Comparison of ENCODE assay signal across 11 mouse cellular contexts in the genomic region with DNA sequence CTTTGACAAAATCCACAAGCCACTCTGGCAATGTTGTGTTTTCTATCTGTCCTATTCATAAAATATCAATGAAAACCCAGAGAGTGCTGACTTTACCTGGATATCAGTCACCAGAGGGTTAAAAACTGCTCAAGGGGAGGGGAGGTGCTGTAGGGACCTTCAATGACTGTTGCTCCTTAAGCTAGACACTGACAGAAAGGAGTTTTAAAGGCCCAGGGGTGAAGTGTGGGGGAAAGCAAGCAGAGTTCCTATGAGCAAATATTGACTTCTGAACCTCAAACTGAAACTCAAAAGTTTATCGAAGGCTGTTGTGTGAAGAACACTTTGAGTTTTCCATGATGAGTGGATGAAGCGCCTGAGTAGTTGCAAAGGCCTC. TPM values are rescaled to one million over a fixed set of nuclear protein-coding genes. Genes with fewer than 3 reads are reported as not detected.
DNase-seq lines count a peak whose midpoint lies in the region; ATAC-seq lines count a peak whose summit lies in the region.
"Had no signal": no experiment of that assay in that cellular context is flagged by ENCODE, and none has a peak within 500 bp of the region (broad histone marks: within the 10 kb centered on the region; RNA-seq: fewer than 3 reads in every experiment).

No protein-coding gene starts in this region.

- peak overlapping the region; percentile 37; the same call in 1 of the 2 replicates for H3K4me2 ChIP-seq in kidney, embryonic 15.5 days
- H3K4me2 ChIP-seq in intestine, embryonic 16.5 days (ENCODE audit: low read depth, low read length): no peak overlapping the region
- H3K4me2 ChIP-seq: neural tube, embryonic 12.5 days had no signal

- peak; percentile 30 for DNase-seq in embryo, embryonic 10.5 days (ENCODE audit: low spot score)
- no peak for DNase-seq in embryo, embryonic 11 days
- DNase-seq in kidney, adult 11 months: no peak
- DNase-seq in Muller cell, postnatal 12 days (ENCODE audit: inconsistent ontology term): no peak
- no peak for DNase-seq in layer of hippocampus, postnatal 25 days (ENCODE audit: extremely low spot score in 1 of 2, low spot score in 1 of 2)
- DNase-seq: kidney, adult 2 months had no signal

- H3K27me3 ChIP-seq in kidney, embryonic 15.5 days: no peaks in the 10 kb centered on the region
- no peaks in the 10 kb centered on the region for H3K27me3 ChIP-seq in intestine, embryonic 16.5 days (replicated peaks; ENCODE audit: control insufficient read depth, insufficient read depth, low read length)
- H3K27me3 ChIP-seq in megakaryocyte, embryonic 14.5 days (replicated peaks): peaks cover 20% of the 10 kb centered on the region
- H3K27me3 ChIP-seq: neural tube, embryonic 12.5 days had no signal

- H3K36me3 ChIP-seq in kidney, embryonic 15.5 days: no peaks in the 10 kb centered on the region
- H3K36me3 ChIP-seq in intestine, embryonic 16.5 days (ENCODE audit: control insufficient read depth, insufficient read depth, low read length): no peaks in the 10 kb centered on the region
- no peaks in the 10 kb centered on the region for H3K36me3 ChIP-seq in megakaryocyte, embryonic 14.5 days (replicated peaks; ENCODE audit: low read length)
- H3K36me3 ChIP-seq: neural tube, embryonic 12.5 days had no signal

- no peak overlapping the region for H3K4me3 ChIP-seq in kidney, embryonic 15.5 days (replicated peaks)
- H3K4me3 ChIP-seq in intestine, embryonic 16.5 days (ENCODE audit: low read length): no peak overlapping the region
- peak overlapping the region; percentile 86 for H3K4me3 ChIP-seq in megakaryocyte, embryonic 14.5 days (replicated peaks)
- H3K4me3 ChIP-seq: neural tube, embryonic 12.5 days had no signal

- H3K27ac ChIP-seq in kidney, embryonic 15.5 days: peak overlapping the region; percentile 73
- peak overlapping the region; percentile 35 for H3K27ac ChIP-seq in intestine, embryonic 16.5 days (ENCODE audit: low read length)
- H3K27ac ChIP-seq: neural tube, embryonic 12.5 days had no signal

- no peak for ATAC-seq in kidney, embryonic 15.5 days (replicated peaks; ENCODE audit: low FRiP score)
- no peak for ATAC-seq in intestine, embryonic 16.5 days
- ATAC-seq: forebrain, embryonic 14.5 days had no signal

- WGBS in kidney, embryonic 15.5 days: 61% methylated on average over 2 of the region's 2 CpGs
- WGBS in intestine, embryonic 16.5 days: 35% methylated on average over 2 of the region's 2 CpGs

- H3K9ac ChIP-seq in kidney, embryonic 15.5 days: no peak overlapping the region
- H3K9ac ChIP-seq in intestine, embryonic 16.5 days (ENCODE audit: low read depth, low read length): no peak overlapping the region
- H3K9ac ChIP-seq: neural tube, embryonic 12.5 days had no signal

- no peaks in the 10 kb centered on the region for H3K9me3 ChIP-seq in kidney, embryonic 15.5 days (replicated peaks)
- H3K9me3 ChIP-seq in intestine, embryonic 16.5 days (ENCODE audit: control insufficient read depth, low read length): no peaks in the 10 kb centered on the region
- no peaks in the 10 kb centered on the region for H3K9me3 ChIP-seq in megakaryocyte, embryonic 14.5 days
- H3K9me3 ChIP-seq: neural tube, embryonic 12.5 days had no signal

- H3K4me1 ChIP-seq in kidney, embryonic 15.5 days: peaks cover 36% of the 10 kb centered on the region
- H3K4me1 ChIP-seq in intestine, embryonic 16.5 days (ENCODE audit: control insufficient read depth, insufficient read depth, low read length): peaks cover 33% of the 10 kb centered on the region
- H3K4me1 ChIP-seq in megakaryocyte, embryonic 14.5 days: peaks cover 37% of the 10 kb centered on the region

RNA-seq across cellular contexts. Expression of a gene that starts 50.9 kb away (rescaled TPM):
- polyA plus RNA-seq in kidney, embryonic 15.5 days (2015; fragmentation: Nextera tagmentation; extraction: Ambion mirVana): 41.7 and 46.5 TPM in 2 replicates
- polyA plus RNA-seq in intestine, embryonic 16.5 days (2015; fragmentation: Nextera tagmentation; extraction: Ambion mirVana): 26.4 and 30.1 TPM in 2 replicates
- 0.92 TPM in 1 of 2 replicates, not detected in the other for polyA plus RNA-seq in megakaryocyte, embryonic 14.5 days (2012; ENCODE audit: insufficient read depth, low replicate concordance)
- 10 to 100 TPM; 14.0 to 14.8 TPM for total RNA-seq in layer of hippocampus, postnatal 25 days (2021)

Comparison
In these comparisons a context has a peak if more than half of its experiments do, and no peak if none do; other contexts are left out.
1. RNA of a gene that starts 50.9 kb away (polyA plus RNA-seq): 41.7 to 46.5 TPM in kidney, embryonic 15.5 days and 26.4 to 30.1 TPM in intestine, embryonic 16.5 days; 0.92 TPM in megakaryocyte, embryonic 14.5 days; every median in the first group is over 10 times any median in the second.